Mouse (Mus musculus) macrophage (primary cell): Measurements from ENCODE around the gene Cuedc1. TPM values are rescaled to one million over a fixed set of nuclear protein-coding genes. Genes with fewer than 3 reads are reported as not detected.
A peak's percentile ranks its signal among the peaks of the same experiment; 100 is the strongest.

ENCODE experiments used
- H3K27ac ChIP-seq: fragments of 350-480 bp; formaldehyde crosslinking; 2 replicates; pipeline ENCODE4 v1.9.0; 2021
- H3K36me3 ChIP-seq: fragments of 350-480 bp; formaldehyde crosslinking; 2 replicates; pipeline ENCODE4 v1.9.0; 2021; ENCODE audit errors: inconsistent target
- H3K4me3 ChIP-seq: fragments of 350-480 bp; formaldehyde crosslinking; 2 replicates; pipeline ENCODE4 v1.9.0; 2021; ENCODE audit errors: inconsistent target
- H3K79me2 ChIP-seq: fragments of 350-480 bp; formaldehyde crosslinking; 2 replicates; pipeline ENCODE4 v1.9.0; 2021; ENCODE audit errors: inconsistent target
- WGBS: methylation state at CpG from one replicate; pipeline ENCODE4 v1.1.7; 2026; ENCODE audit warnings: inconsistent platforms; ENCODE audit not compliant: missing documents; 5-methylcytosine and 5-hydroxymethylcytosine counted together
- polyA plus RNA-seq: library from polyadenylated mRNA; stranded (reverse); fragments of 250-400 nt; gene quantifications from 3 replicates; pipeline ENCODE4 v1.2.4, GENCODE M21; 2018; ENCODE audit warnings: inconsistent platforms
- total RNA-seq, 78 experiments: library from RNA; depleted of rRNA; stranded (reverse); fragments of 250-400 nt; gene quantifications; 1 replicate in 9 of 78; 2 replicates in 24 of 78; 3 replicates in 43 of 78; 4 replicates in 2 of 78; pipeline ENCODE4 v1.2.4; 2018; ENCODE audit warnings: inconsistent platforms in 56 of 78

Gene Cuedc1
- 10 to 100 TPM in 17 of 26 experiments, 1 to 10 TPM in 9; 3.5 to 73.4 (median 15.4) TPM for total RNA-seq (2018; cell fraction: chromatin; rRNA removed)
- 1 to 10 TPM in 22 of 26 experiments, under 1 TPM in 4; 0.48 to 4.6 (median 1.9) TPM for total RNA-seq (2018; cell fraction: cytosol; rRNA removed)
- total RNA-seq (2018; cell fraction: nucleus; rRNA removed), result 10 to 100 TPM in 6 of 26 experiments, 1 to 10 TPM in 20; 1.5 to 26.6 (median 5.2) TPM
- 0.95 to 2.5 TPM (median 2.2 TPM) in 3 replicates for polyA plus RNA-seq

DNA sequence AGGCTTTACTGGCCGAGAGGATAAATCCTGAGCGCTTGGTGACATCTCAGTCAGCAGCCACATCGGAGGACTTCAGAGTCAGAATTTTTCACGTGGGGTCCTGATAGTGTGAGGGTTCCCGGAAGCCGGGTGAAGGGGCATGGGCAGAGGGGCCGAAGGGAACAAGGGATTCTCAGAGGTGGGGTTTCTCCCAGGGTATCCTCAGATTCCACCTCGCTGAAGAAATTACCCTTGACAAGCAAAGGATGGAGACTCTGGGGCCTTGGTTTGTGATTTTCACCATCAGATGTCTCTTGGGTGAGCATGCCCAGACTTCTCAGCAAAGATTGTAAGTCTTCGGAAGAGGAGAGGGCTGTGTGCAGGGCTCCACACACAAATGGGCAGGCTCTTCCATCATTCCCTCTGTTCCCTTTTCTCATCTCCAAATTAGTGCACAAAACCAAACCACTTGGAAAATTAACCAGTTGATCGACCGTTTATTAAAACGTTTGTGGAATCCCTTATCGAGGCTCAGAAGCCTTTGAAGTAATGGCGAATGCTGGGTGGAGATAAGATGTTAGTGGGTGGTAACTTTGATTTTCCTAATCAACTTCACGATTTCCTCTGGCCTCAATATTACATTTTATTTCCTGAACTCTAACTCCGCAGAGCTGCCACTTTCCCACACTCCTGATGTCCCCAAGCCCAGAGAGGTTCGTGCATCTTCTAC lies at the start of gene Cuedc1:
Cuedc1 (plus strand) TSS at position 38 of the 709 bp plus-strand sequence.
- H3K79me2 ChIP-seq, result no peaks in the 10 kb centered on the region
- H3K27ac ChIP-seq, result no peak within 1 kb of the TSS
- WGBS, result 51% methylated on average over 17 of the region's 17 CpGs
- peak within 1 kb of the TSS; percentile 10; the same call in 1 of the 2 replicates for H3K4me3 ChIP-seq
- H3K36me3 ChIP-seq, result no peaks in the 10 kb centered on the region

- H3K79me2 ChIP-seq, result peaks cover 60% of the 10 kb centered on the region
- H3K36me3 ChIP-seq, result peaks cover 12% of the 10 kb centered on the region; the same call in 1 of the 2 replicates
- H3K27ac ChIP-seq, result no peak overlapping the region
- WGBS, result 22% methylated on average over 26 of the region's 26 CpGs
- peak overlapping the region; percentile 63 for H3K4me3 ChIP-seq
These were observed 48.7 kb upstream of the Cuedc1 start for GRCm38 (mm10) chr11:88048961-88049670.

DNA sequence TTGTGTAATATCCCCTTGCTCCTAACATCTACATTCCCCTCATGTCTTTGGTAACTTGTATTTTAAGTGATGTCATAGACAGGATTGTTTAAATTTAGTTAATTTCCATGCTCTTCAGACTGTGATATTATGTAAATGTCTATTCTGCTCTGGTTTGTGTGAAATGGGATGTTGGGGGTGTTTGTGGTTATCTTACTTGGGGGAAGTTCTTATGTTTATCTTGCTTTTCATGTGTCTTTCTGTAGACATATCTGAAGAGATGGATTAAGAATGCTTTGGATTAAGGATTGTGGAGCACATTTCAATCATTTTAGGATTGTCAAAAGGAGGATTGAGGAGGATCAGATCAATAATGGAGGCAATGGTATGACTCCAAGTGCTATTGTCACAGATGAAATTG lies 48.1 kb upstream of the Cuedc1 start:
- peaks cover 12% of the 10 kb centered on the region; the same call in 1 of the 2 replicates for H3K36me3 ChIP-seq
- H3K27ac ChIP-seq, result no peak overlapping the region
- peaks cover 57% of the 10 kb centered on the region for H3K79me2 ChIP-seq
- peak overlapping the region; percentile 63; the same call in 1 of the 2 replicates for H3K4me3 ChIP-seq

DNA sequence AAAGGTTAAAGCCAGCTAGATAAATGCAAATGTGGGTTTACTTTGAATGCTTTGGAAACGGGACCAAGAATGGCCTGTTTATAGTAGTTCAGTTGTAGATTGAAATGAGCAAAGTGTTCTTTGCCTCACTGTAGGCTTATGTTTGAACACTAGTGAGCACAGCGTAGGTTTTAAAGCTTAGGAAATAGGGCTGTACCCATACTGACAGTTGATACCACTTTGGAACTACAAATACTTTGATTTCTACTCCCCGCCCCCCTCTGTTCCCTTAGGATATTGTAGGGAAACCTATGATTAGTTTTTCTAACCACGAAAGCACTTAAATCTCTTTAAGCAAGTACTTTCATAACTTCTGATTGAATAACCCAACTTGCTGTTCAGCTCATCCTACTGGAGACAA lies 45.2 kb upstream of the Cuedc1 start:
- Histone ChIP-seq H3K4me3 (no peak overlapping the region), H3K27ac (no peak overlapping the region), H3K36me3 (peaks cover 12% of the 10 kb centered on the region; the same call in 1 of the 2 replicates), H3K79me2 (peaks cover 36% of the 10 kb centered on the region)
- 97% methylated on average over 4 of the region's 4 CpGs for WGBS

- 76% methylated on average over 3 of the region's 3 CpGs for WGBS
- H3K4me3 ChIP-seq, result no peak overlapping the region
- H3K79me2 ChIP-seq, result peaks cover 32% of the 10 kb centered on the region
- no peak overlapping the region for H3K27ac ChIP-seq
- H3K36me3 ChIP-seq, result peaks cover 12% of the 10 kb centered on the region; the same call in 1 of the 2 replicates
These were observed 44.0 kb upstream of the Cuedc1 start for GRCm38 (mm10) chr11:88053821-88054220.

GRCm38 (mm10) chr11:88054589-88054988 lies 43.3 kb upstream of the Cuedc1 start:
- Histone ChIP-seq H3K79me2 (peaks cover 24% of the 10 kb centered on the region), H3K36me3 (peaks cover 12% of the 10 kb centered on the region; the same call in 1 of the 2 replicates), H3K27ac (no peak overlapping the region), H3K4me3 (no peak overlapping the region)
- 68% methylated on average over 1 of the region's 1 CpGs for WGBS

GRCm38 (mm10) chr11:88055777-88056176 lies 42.1 kb upstream of the Cuedc1 start:
- H3K4me3 ChIP-seq, result no peak overlapping the region
- peaks cover 12% of the 10 kb centered on the region for H3K79me2 ChIP-seq
- peaks cover 5% of the 10 kb centered on the region; the same call in 1 of the 2 replicates for H3K36me3 ChIP-seq
- 70% methylated on average over 2 of the region's 2 CpGs for WGBS
- no peak overlapping the region for H3K27ac ChIP-seq

DNA sequence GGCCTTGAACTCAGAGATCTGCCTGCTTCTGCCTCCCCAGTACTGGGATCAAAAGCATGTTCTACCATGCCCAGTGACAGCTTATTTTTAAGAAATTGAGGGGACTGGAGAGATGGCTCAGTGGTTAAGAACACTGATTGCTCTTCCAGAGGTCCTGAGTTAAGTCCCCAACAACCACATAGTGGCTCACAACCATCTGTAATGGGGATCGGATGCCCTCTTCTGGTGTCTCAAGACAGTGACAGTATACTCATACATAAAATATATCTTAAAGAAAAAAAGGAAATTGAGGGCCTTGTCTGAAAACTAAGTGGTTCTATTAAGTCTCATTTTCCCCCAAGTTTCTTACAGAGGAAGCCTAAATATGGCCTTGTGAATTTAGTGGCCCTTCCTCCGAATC lies 40.1 kb upstream of the Cuedc1 start:
- 79% methylated on average over 2 of the region's 2 CpGs for WGBS
- H3K4me3 ChIP-seq, result no peak overlapping the region
- no peak overlapping the region for H3K27ac ChIP-seq
- no peaks in the 10 kb centered on the region for H3K79me2 ChIP-seq
- H3K36me3 ChIP-seq, result no peaks in the 10 kb centered on the region

GRCm38 (mm10) chr11:88059141-88059540 lies 38.7 kb upstream of the Cuedc1 start:
- no peaks in the 10 kb centered on the region for H3K79me2 ChIP-seq
- no peaks in the 10 kb centered on the region for H3K36me3 ChIP-seq
- no peak overlapping the region for H3K4me3 ChIP-seq
- 100% methylated on average over 1 of the region's 2 CpGs for WGBS
- no peak overlapping the region for H3K27ac ChIP-seq

DNA sequence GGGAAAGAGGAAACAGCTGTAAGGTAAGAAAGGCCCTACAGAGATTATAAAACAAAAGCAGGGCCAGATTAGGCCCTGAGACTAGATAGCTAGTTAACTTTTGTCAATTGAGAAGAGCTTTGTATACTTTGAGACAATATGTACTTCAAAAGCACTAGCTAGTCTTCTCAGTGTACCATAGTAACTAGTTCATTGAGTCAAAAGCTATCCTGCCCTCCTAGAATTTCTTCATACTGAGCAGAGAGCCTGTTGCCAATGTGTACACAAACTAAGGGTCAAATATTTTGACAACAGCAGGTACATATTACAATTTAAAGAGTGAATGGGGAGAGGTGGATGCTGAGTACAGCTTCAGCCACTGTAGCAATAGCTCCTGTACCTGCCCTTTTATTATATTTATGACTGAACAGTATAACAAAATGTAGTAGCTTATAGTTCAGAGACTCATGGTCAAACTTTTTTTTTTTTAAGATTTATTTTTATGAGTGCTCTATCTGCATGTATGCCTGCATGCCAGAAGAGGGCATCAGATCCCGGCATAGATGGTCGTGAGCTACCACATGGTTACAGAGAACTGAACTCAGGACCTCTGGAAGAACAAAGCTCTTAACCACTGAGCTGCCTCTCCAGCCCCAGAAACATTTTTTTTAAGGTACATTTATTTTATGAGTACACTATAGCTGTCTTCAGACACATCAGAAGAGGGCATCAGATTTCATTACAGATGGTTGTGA lies 35.8 kb upstream of the Cuedc1 start:
- 52% methylated on average over 2 of the region's 2 CpGs for WGBS
- Histone ChIP-seq H3K79me2 (no peaks in the 10 kb centered on the region), H3K36me3 (no peaks in the 10 kb centered on the region), H3K27ac (no peak overlapping the region), H3K4me3 (no peak overlapping the region)

DNA sequence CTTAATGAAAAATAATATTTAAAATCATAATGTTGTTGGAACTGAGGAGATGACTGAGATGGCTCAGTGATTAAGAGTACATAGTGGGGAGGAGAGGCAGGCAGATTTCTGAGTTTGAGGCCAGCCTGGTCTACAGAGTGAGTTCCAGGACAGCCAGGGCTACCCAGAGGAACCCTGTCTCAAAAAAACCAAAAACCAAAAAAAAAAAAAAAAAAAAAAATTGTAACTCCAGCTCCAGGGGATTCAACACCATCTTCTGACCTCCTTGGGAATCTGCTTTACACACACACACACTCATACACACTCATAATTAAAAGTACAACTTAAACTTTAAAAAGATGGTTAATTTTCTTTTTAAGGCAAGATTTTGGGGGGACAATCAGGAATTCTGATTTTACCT lies 32.1 kb upstream of the Cuedc1 start:
- Histone ChIP-seq H3K4me3 (no peak overlapping the region), H3K79me2 (peaks cover 21% of the 10 kb centered on the region), H3K36me3 (no peaks in the 10 kb centered on the region), H3K27ac (no peak overlapping the region)

GRCm38 (mm10) chr11:88067191-88067585 lies 30.7 kb upstream of the Cuedc1 start:
- Histone ChIP-seq H3K79me2 (peaks cover 36% of the 10 kb centered on the region), H3K36me3 (no peaks in the 10 kb centered on the region), H3K27ac (0 out of 2 replicates have a peak overlapping the region, but pooled peaks have one; percentile 27), H3K4me3 (peak overlapping the region; percentile 60)
- WGBS, result 12% methylated on average over 8 of the region's 8 CpGs

DNA sequence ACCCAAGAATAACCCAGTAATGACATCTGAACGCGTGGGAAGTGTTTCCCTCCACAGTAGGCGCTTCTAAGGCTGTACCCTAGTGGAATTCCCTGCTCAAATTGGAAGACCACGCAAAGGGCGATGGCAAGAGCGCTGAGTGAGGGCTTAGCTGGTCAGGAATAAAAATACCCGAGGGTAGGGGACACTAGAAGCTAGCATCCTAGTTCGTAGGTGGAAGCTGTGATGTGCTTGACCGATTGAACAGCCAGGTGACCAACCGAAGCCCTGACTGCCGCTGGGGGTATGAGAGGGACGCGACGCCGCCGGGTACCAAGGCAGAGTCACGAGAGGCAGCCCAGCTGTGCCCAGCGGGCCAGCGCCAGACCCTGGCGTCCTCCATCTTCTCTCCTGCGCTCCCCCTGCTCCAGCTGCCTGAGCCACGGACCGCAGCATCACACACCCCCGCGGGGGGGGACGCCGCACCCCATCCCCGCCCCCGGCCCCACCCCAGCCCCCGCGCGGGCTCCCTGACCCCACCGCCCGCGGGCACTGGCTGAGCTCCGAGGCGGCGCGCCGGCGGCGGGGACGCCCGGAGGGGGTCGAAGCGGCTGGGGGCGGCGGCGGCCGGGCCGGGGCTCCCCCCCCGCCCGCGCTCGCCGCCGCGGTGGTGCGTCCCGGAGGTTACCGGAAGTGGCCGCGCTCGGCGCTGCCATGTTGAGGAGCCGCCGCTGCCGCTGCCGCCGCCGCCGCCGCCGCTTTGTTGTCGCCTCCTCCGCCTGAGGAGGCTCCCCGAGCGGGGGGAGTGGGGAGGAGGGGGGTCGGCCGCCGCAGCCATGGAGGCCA lies 30.1 kb upstream of the Cuedc1 start, which contains the start of gene Vezf1:
Vezf1 (plus strand) TSS at position 694 of the 825 bp plus-strand sequence.
- peaks cover 42% of the 10 kb centered on the region for H3K79me2 ChIP-seq
- 1% methylated on average over 72 of the region's 81 CpGs for WGBS
- H3K4me3 ChIP-seq, result peak within 1 kb of the TSS; percentile 60
- no peaks in the 10 kb centered on the region for H3K36me3 ChIP-seq
- H3K27ac ChIP-seq, result 0 out of 2 replicates have a peak within 1 kb of the TSS, but pooled peaks have one; percentile 27
